Mouse (Mus musculus) kidney, postnatal 0 days (tissue): Measurements from ENCODE around the gene Ace. TPM values are rescaled to one million over a fixed set of nuclear protein-coding genes. Genes with fewer than 3 reads are reported as not detected.

ENCODE experiments used
- ATAC-seq: fragments of 200-750 bp; cut with Nextera tagmentation; replicated peaks from 2 replicates; pipeline ENCODE4 v1.8.0; 2017; ENCODE audit warnings: low read depth, moderate number of reproducible peaks, moderate TSS enrichment, moderate library complexity; ENCODE audit not compliant: low FRiP score
- DNase-seq: peaks from one replicate; pipeline ENCODE4 v3.0.0-alpha.2; 2016; ENCODE audit warnings: low spot score
- H3K27ac ChIP-seq: fragments of 300-500 bp; sonication (generic); 2 replicates; pipeline ENCODE4 v1.5.1; 2014; ENCODE audit warnings: mild to moderate bottlenecking
- H3K27me3 ChIP-seq: fragments of 300-500 bp; sonication (generic); 2 replicates; pipeline ENCODE4 v1.6.1; 2014; ENCODE audit warnings: low read length, mixed read lengths; ENCODE audit not compliant: insufficient read depth
- H3K36me3 ChIP-seq: fragments of 300-500 bp; sonication (generic); 2 replicates; pipeline ENCODE4 v1.6.1; 2014; ENCODE audit warnings: low read length, mixed read lengths; ENCODE audit not compliant: insufficient read depth
- H3K4me1 ChIP-seq: fragments of 300-500 bp; sonication (generic); replicated peaks from 2 replicates; pipeline ENCODE4 v1.6.1; 2014; ENCODE audit warnings: antibody characterized with exemption, low read length, mixed read lengths; ENCODE audit not compliant: insufficient read depth
- H3K4me2 ChIP-seq: fragments of 300-500 bp; sonication (generic); 2 replicates; pipeline ENCODE4 v1.6.1; 2014; ENCODE audit warnings: mild to moderate bottlenecking, low read length, moderate library complexity, mixed read lengths
- H3K4me3 ChIP-seq: fragments of 300-500 bp; sonication (generic); replicated peaks from 2 replicates; pipeline ENCODE4 v1.5.1; 2014; ENCODE audit warnings: low read depth, low read length
- H3K9ac ChIP-seq: fragments of 300-500 bp; sonication (generic); 2 replicates; pipeline ENCODE4 v1.6.1; 2014; ENCODE audit warnings: low read depth, low read length
- H3K9me3 ChIP-seq: fragments of 300-500 bp; sonication (generic); replicated peaks from 2 replicates; pipeline ENCODE4 v1.6.1; 2016; ENCODE audit warnings: low read length, inconsistent platforms, mixed read lengths
- CTCF ChIP-seq: IDR thresholded peaks from 2 replicates; pipeline ENCODE4 v1.5.1; 2016; ENCODE audit warnings: antibody characterized with exemption, low read depth, mild to moderate bottlenecking, moderate library complexity
- WGBS: fragments of 180-500 bp; shearing (Covaris S2); extraction: QIAGEN DNeasy Blood & Tissue Kit; methylation state at CpG from one replicate; pipeline ENCODE4 v1.1.7; 2014; 5-methylcytosine and 5-hydroxymethylcytosine counted together
- polyA plus RNA-seq: library from polyadenylated mRNA; unstranded; fragments of >200 nt; fragmentation: Nextera tagmentation; extraction: Ambion mirVana; gene quantifications from 2 replicates; pipeline ENCODE4 v1.2.1, GENCODE M21; 2015

Gene Ace
- polyA plus RNA-seq, 1 experiment from 2014 or later, result 24.4 TPM

DNA sequence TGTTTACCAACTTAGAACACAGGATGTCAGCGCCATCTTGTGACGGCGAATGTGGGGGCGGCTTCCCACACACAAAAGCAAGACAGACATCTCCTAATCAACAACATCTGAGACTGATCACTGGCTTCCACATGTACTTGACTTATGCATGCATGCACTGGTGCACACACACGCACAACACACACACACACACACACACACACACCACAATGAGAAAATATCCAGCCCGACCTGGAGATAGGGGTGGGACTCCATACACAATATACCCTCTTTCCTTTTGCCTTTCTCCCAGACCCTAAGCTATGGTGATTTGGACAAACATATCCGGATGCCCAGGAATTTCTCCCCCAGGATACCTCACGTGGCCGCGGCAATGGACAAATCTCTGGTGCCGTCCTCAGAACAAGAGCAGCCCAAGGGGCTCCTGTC is 65.8 kb downstream of the Ace start:
- WGBS, result 30% methylated on average over 11 of the region's 11 CpGs
- H3K27ac ChIP-seq, result peak overlapping the region; percentile 89
- TF ChIP-seq CTCF, result peak; percentile 28; the same call in 1 of the 2 replicates
- H3K9ac ChIP-seq, result peak overlapping the region; percentile 19; the same call in 1 of the 2 replicates
- H3K4me3 ChIP-seq, result no peak overlapping the region
- DNase-seq (peak; percentile 75), ATAC-seq (peak; percentile 54)
- H3K27me3 ChIP-seq, result no peaks in the 10 kb centered on the region
- H3K4me2 ChIP-seq, result peak overlapping the region; percentile 43
- no peaks in the 10 kb centered on the region for H3K9me3 ChIP-seq
- peaks cover 6% of the 10 kb centered on the region; the same call in 1 of the 2 replicates for H3K4me1 ChIP-seq
- H3K36me3 ChIP-seq, result no peaks in the 10 kb centered on the region

DNA sequence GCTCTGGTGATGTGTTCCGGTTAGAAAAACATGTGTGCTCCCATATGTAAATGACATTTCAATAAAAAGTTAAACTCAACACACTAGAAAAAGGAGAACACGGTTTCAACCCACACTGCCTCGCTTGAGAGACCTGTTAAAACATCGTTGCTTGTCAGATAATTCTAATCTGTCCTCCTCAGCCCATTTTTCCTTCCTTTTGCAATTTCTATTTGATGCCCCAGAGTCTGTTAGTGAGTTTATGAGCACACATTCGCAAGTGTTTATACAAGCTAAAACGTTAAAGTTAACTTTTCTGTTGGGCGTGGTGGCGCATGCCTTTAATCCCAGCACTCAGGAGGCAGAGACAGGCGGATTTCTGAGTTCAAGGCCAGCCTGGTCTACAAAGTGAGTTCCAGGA is 67.2 kb downstream of the Ace start:
- no peak for TF ChIP-seq CTCF
- no peaks in the 10 kb centered on the region for H3K36me3 ChIP-seq
- no peak overlapping the region for H3K27ac ChIP-seq
- H3K4me2 ChIP-seq, result no peak overlapping the region
- no peak overlapping the region for H3K9ac ChIP-seq
- no peaks in the 10 kb centered on the region for H3K27me3 ChIP-seq
- no peak overlapping the region for H3K4me3 ChIP-seq
- DNase-seq (no peak), ATAC-seq (no peak)
- no peaks in the 10 kb centered on the region for H3K9me3 ChIP-seq
- peaks cover 10% of the 10 kb centered on the region; the same call in 1 of the 2 replicates for H3K4me1 ChIP-seq
- 85% methylated on average over 9 of the region's 9 CpGs for WGBS

DNA sequence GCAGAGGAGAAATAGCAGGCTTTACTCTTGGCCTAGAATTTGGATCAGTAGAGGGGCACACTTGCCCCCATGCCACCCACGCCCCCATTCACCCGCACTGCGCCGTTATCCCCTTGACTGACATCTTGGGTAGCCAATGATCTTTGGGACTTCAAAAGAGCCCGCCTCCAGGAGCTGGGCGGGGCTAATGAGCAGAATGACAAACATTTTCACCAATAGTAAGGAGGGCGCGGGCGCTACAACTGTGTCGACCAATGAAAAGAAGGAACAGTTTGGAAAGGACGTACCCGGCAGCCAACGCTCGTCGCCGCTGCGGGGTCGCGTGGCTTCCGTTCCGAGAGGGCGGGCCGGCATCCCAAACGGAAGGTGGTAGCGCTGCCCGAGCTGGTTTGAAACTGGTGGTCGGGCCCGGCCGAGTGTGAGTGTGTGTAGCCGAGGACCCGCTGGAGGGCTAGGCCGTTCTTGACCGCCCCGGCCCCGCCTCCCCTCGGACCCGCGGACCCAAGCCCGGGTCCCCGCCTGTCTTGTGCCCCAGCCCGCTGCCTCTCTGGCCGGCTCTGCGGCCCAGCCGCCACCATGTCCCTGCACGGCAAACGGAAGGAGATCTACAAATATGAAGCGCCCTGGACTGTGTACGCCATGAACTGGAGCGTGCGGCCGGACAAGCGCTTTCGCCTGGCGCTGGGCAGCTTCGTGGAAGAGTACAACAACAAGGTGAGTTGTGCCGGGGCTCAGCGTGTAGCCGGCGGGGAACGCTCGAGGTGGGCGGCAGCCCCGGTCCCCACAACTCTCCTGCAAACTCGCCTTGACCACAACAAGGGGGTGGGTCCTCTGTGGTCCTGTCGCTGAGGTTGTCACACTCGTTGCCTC is 69.0 kb downstream of the Ace start, which contains the start of gene Dcaf7:
Dcaf7 (plus strand) TSS at position 325 of the 870 bp plus-strand sequence.
- no peaks in the 10 kb centered on the region for H3K27me3 ChIP-seq
- H3K4me3 ChIP-seq, result peak within 1 kb of the TSS; percentile 93
- under 1% methylated on average over 62 of the region's 66 CpGs for WGBS
- H3K9me3 ChIP-seq, result no peaks in the 10 kb centered on the region
- DNase-seq, result peak; percentile 99
- ATAC-seq, result peak; percentile 97
- H3K27ac ChIP-seq, result peak within 1 kb of the TSS; percentile 97
- no peak for TF ChIP-seq CTCF
- peak within 1 kb of the TSS; percentile 89 for H3K9ac ChIP-seq
- no peaks in the 10 kb centered on the region for H3K36me3 ChIP-seq
- H3K4me1 ChIP-seq, result peaks cover 10% of the 10 kb centered on the region; the same call in 1 of the 2 replicates
- H3K4me2 ChIP-seq, result peak within 1 kb of the TSS; percentile 70

DNA sequence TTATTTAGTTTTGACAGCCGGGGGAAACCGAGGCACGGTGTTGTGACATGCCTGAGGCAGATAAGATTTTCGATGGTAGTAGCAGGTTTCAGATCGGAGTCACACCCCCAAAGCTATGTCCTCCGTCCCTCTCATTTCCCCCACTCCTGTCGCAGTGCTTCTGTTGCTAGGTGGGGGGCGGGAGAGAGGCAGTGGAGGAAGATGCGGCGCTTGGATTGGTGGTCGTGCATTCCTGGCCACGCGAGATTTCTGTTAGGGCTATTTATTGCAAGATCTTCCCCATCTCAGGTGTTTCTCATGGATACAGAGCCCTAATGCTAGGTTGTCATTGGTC is 69.6 kb downstream of the Ace start:
- Histone ChIP-seq H3K9ac (peak overlapping the region; percentile 89), H3K9me3 (no peaks in the 10 kb centered on the region), H3K4me3 (peak overlapping the region; percentile 93), H3K36me3 (no peaks in the 10 kb centered on the region), H3K4me2 (peak overlapping the region; percentile 66), H3K4me1 (peaks cover 10% of the 10 kb centered on the region; the same call in 1 of the 2 replicates), H3K27ac (peak overlapping the region; percentile 97), H3K27me3 (no peaks in the 10 kb centered on the region)
- 0% methylated on average over 13 of the region's 13 CpGs for WGBS
- peak; percentile 11 for ATAC-seq
- peak; percentile 94 for DNase-seq
- TF ChIP-seq CTCF, result peak; percentile 25; the same call in 1 of the 2 replicates

Other genes starting within 250 kb of the Ace start
- gene Cyb561, start 14.6 kb upstream of the Ace start, polyA plus RNA-seq, result 34.0 and 35.2 TPM in 2 replicates
- gene Ace3, start 26.7 kb downstream of the Ace start, polyA plus RNA-seq, result 0.06 TPM in 1 of 2 replicates, not detected in the other
- 0.05 and 0.10 TPM in 2 replicates for gene Kcnh6, start 40.2 kb downstream of the Ace start, polyA plus RNA-seq
- gene Dcaf7, start 68.9 kb downstream of the Ace start, polyA plus RNA-seq, result 41.0 and 43.1 TPM in 2 replicates
- gene Taco1, start 98.1 kb downstream of the Ace start, polyA plus RNA-seq, result 10.5 and 10.8 TPM in 2 replicates
- gene Map3k3, start 116.7 kb downstream of the Ace start, polyA plus RNA-seq, result 20.0 and 20.5 TPM in 2 replicates
- gene Gm10840, start 192.9 kb downstream of the Ace start, polyA plus RNA-seq, result not detected in 2 replicates
- 132 and 140 TPM in 2 replicates for gene Limd2, start 192.9 kb downstream of the Ace start, polyA plus RNA-seq
- 19.9 and 21.6 TPM in 2 replicates for gene Strada, start 234.2 kb downstream of the Ace start, polyA plus RNA-seq
- gene Ccdc47, start 248.4 kb downstream of the Ace start, polyA plus RNA-seq, result 81.1 and 88.0 TPM in 2 replicates
- gene Ddx42, start 249.0 kb downstream of the Ace start, polyA plus RNA-seq, result 48.6 and 52.1 TPM in 2 replicates